Mouse (Mus musculus) midbrain, embryonic 16.5 days (tissue): ENCODE results near the gene Zfp207. TPM values are rescaled to one million over a fixed set of nuclear protein-coding genes. Genes with fewer than 3 reads are reported as not detected.

ENCODE experiments used
- ATAC-seq: fragments of 200-750 bp; cut with Nextera tagmentation; 2 replicates; pipeline ENCODE4 v1.8.0; 2017; ENCODE audit warnings: moderate TSS enrichment
- H3K27ac ChIP-seq: fragments of 300-500 bp; sonication (generic); 2 replicates; pipeline ENCODE4 v1.5.1; 2014; ENCODE audit warnings: mild to moderate bottlenecking, low read length, mixed read lengths
- H3K27me3 ChIP-seq: fragments of 300-500 bp; sonication (generic); 2 replicates; pipeline ENCODE4 v1.6.1; 2014; ENCODE audit warnings: low read depth, low read length, mixed read lengths; ENCODE audit not compliant: control insufficient read depth, insufficient read depth
- H3K36me3 ChIP-seq: fragments of 300-500 bp; sonication (generic); 2 replicates; pipeline ENCODE4 v1.6.1; 2014; ENCODE audit warnings: mild to moderate bottlenecking, low read length, moderate library complexity, mixed read lengths; ENCODE audit not compliant: control insufficient read depth, insufficient read depth
- H3K4me1 ChIP-seq: fragments of 300-500 bp; sonication (generic); 2 replicates; pipeline ENCODE4 v1.6.1; 2014; ENCODE audit warnings: mild to moderate bottlenecking, low read length, mixed read lengths; ENCODE audit not compliant: control insufficient read depth, insufficient read depth
- H3K4me2 ChIP-seq: fragments of 300-500 bp; sonication (generic); 2 replicates; pipeline ENCODE4 v1.6.1; 2014; ENCODE audit warnings: mild to moderate bottlenecking, low read length, mixed read lengths
- H3K4me3 ChIP-seq: fragments of 300-500 bp; sonication (generic); 2 replicates; pipeline ENCODE4 v1.5.1; 2014; ENCODE audit warnings: low read depth, mild to moderate bottlenecking, low read length, moderate library complexity, mixed read lengths
- H3K9ac ChIP-seq: fragments of 300-500 bp; sonication (generic); 2 replicates; pipeline ENCODE4 v1.6.1; 2014; ENCODE audit warnings: low read depth, low read length, mixed read lengths
- H3K9me3 ChIP-seq: fragments of 300-500 bp; sonication (generic); replicated peaks from 2 replicates; pipeline ENCODE4 v1.6.1; 2014; ENCODE audit warnings: mild to moderate bottlenecking, low read length, mixed read lengths; ENCODE audit not compliant: control insufficient read depth, poor library complexity, severe bottlenecking
- WGBS: fragments of 180-500 bp; shearing (Covaris S2); extraction: QIAGEN DNeasy Blood & Tissue Kit; methylation state at CpG from one replicate; pipeline ENCODE4 v1.1.7; 2014; 5-methylcytosine and 5-hydroxymethylcytosine counted together
- polyA plus RNA-seq: library from polyadenylated mRNA; unstranded; fragments of >200 nt; fragmentation: Nextera tagmentation; extraction: Ambion mirVana; gene quantifications from 2 replicates; pipeline ENCODE4 v1.2.1, GENCODE M21; 2015

The Zfp207 gene
- 190 and 202 TPM in 2 replicates for polyA plus RNA-seq

DNA sequence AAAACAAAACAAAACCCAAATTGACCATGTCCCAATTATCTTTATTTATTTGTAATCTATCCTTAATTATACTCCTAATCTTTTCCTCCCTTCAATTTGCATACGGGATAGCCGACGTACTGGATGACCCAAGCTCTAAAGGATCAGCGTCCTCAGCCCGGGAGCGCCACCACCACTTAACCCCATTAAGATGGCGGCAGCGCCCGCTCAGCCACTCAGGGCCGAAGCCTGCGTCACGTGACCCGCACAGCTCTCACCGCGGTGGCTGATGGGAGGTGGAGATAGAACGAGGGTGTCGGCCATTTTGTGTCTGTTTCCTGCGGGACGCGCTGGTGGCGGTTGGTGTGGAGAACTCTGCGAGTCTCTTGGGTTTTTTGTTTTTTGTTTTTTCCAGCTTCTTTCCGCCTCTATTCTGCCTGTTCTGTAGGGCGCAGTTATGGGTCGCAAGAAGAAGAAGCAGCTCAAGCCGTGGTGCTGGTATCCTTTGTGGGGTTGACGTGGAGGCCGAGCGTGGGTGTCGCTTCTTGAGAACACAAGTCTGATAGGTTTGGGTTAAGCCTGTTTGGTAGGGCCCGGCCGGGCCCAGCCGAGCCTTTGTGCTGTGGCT is at the start of gene Zfp207:
Gene Zfp207 (plus strand): TSS at position 261 of the 607 bp plus-strand sequence.
- H3K9me3 ChIP-seq, result no peaks in the 10 kb centered on the region
- ATAC-seq, result peak; percentile 96
- under 1% methylated on average over 33 of the region's 33 CpGs for WGBS
- no peaks in the 10 kb centered on the region for H3K27me3 ChIP-seq
- H3K4me2 ChIP-seq, result peak within 1 kb of the TSS; percentile 77
- peak within 1 kb of the TSS; percentile 97 for H3K9ac ChIP-seq
- peaks cover 6% of the 10 kb centered on the region; the same call in 1 of the 2 replicates for H3K36me3 ChIP-seq
- peaks cover 29% of the 10 kb centered on the region for H3K4me1 ChIP-seq
- H3K27ac ChIP-seq, result peak within 1 kb of the TSS; percentile 90
- peak within 1 kb of the TSS; percentile 96 for H3K4me3 ChIP-seq

DNA sequence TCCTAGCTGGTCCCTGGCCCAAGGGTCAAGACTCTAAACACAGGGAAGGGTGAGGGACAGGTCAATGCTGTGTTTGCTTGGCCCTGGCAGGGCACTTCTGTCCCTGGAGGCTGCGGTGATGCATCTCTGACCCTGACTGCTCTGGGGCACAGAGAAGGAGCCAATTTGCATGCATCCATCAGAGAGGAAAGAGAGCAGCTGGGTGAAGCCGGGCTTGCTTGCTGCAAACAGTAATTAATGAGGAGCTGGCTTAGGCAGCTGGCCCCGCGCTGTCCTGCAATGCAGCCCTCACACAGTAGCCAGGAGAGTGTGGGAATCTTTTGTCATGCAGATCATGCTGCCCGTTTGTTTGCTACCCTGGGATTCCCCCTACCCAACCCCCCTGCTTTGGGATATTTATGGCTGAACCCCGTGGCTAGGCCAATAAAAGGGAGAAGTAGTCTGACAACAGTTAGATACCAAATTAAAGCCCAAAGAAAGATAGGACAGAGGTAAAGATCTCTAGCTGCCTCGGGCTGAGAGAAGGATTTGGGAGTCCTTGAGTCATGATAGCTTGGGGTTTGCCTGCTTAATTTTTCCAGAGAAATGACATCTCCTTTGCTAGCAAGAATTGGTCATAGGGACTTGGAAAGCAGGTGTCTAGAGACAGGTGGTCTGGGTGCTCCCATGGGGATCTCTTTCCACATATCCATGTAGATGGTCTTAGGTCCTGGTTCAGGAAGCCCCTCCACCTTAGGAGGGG is 47.3 kb upstream of the Zfp207 start:
- no peaks in the 10 kb centered on the region for H3K36me3 ChIP-seq
- no peaks in the 10 kb centered on the region for H3K9me3 ChIP-seq
- 0 out of 2 replicates have a peak overlapping the region, but pooled peaks have one; percentile 16 for H3K9ac ChIP-seq
- ATAC-seq, result peak; percentile 82
- H3K27me3 ChIP-seq, result no peaks in the 10 kb centered on the region
- H3K27ac ChIP-seq, result peak overlapping the region; percentile 69
- no peak overlapping the region for H3K4me3 ChIP-seq
- WGBS, result 3% methylated on average over 7 of the region's 7 CpGs
- H3K4me1 ChIP-seq, result peaks cover 15% of the 10 kb centered on the region
- no peak overlapping the region for H3K4me2 ChIP-seq

DNA sequence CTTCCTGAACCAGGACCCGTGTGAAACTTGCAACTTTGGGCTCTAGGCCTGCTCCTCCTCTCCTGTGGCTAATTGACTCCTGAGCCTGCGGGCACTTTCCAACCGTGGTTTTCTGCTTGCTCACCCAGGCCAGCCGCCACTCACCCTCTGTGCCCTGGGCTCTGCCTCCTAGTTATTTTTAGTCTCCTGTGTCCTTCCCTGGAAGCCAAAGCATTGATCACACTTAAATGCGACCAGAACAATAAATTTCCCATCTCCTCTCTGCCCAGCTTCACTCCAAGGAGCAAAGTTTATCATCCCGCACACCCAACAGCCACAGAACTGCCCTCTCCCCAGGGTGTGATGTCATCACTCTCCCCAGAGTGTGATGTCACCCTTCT is 46.7 kb upstream of the Zfp207 start:
- H3K9me3 ChIP-seq, result no peaks in the 10 kb centered on the region
- H3K36me3 ChIP-seq, result no peaks in the 10 kb centered on the region
- no peak overlapping the region for H3K4me2 ChIP-seq
- no peak for ATAC-seq
- H3K27ac ChIP-seq, result 0 out of 2 replicates have a peak overlapping the region, but pooled peaks have one; percentile 20
- peaks cover 15% of the 10 kb centered on the region for H3K4me1 ChIP-seq
- H3K4me3 ChIP-seq, result no peak overlapping the region
- WGBS, result 19% methylated on average over 6 of the region's 6 CpGs
- no peak overlapping the region for H3K9ac ChIP-seq
- H3K27me3 ChIP-seq, result no peaks in the 10 kb centered on the region

DNA sequence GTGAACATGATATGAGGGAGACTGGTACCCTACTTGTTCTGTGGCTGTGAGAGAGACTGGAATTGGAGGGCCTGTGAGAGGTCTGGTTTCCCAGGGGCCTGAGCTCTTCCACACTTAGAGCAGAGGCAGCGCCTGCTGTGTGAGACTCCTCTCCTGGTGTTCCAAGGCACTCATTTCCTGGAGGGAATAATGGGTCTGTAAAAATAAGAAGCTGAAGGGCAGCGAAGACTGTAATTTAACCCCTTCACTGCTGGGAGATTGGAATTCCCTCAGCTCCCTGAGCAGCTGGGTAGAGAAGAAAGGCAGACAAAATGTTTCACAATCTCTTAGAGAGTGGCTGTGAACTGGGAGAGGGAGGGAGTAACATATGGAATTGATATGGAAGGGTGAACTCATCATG is 40.6 kb upstream of the Zfp207 start:
- WGBS, result 9% methylated on average over 2 of the region's 2 CpGs
- H3K27ac ChIP-seq, result no peak overlapping the region

DNA sequence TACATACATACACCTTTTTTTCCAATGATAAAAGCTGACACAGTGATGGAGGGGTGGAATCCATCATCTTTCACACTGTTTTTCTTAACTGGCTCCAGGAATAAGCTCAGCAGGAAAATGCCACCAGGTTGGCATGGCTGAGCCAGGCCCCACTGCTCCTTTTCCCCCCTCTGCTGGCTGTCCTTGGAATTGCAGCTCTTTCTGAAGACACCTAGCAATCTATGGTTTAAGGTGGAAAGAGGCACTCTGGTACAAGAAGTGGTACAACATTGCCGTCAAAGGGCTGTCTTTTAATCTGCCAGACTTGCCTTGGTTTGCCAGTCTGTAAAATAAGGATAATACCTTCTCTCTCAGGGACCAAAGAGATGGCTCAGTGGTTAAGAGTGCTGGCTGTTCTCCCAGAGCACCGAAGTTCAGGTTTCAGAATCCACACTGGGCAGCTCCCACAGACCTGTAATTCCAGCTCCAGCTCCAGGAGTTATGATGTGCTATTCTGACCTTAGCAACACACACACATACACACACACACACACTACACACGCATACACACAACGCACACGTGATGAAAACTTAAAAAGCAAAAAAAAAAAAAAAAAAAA is 31.1 kb upstream of the Zfp207 start:
- Histone ChIP-seq H3K9ac (no peak overlapping the region), H3K4me1 (no peaks in the 10 kb centered on the region), H3K4me3 (no peak overlapping the region), H3K27me3 (no peaks in the 10 kb centered on the region), H3K27ac (no peak overlapping the region), H3K9me3 (no peaks in the 10 kb centered on the region), H3K4me2 (no peak overlapping the region), H3K36me3 (no peaks in the 10 kb centered on the region)
- 74% methylated on average over 5 of the region's 5 CpGs for WGBS
- peak; percentile 32; the same call in 1 of the 2 replicates for ATAC-seq

More for the DNA sequence above, 40.6 kb upstream of the Zfp207 start:
- Histone ChIP-seq H3K9me3 (no peaks in the 10 kb centered on the region), H3K36me3 (no peaks in the 10 kb centered on the region), H3K4me3 (no peak overlapping the region), H3K27me3 (no peaks in the 10 kb centered on the region), H3K4me2 (no peak overlapping the region), H3K4me1 (no peaks in the 10 kb centered on the region), H3K9ac (no peak overlapping the region)
- ATAC-seq, result no peak

DNA sequence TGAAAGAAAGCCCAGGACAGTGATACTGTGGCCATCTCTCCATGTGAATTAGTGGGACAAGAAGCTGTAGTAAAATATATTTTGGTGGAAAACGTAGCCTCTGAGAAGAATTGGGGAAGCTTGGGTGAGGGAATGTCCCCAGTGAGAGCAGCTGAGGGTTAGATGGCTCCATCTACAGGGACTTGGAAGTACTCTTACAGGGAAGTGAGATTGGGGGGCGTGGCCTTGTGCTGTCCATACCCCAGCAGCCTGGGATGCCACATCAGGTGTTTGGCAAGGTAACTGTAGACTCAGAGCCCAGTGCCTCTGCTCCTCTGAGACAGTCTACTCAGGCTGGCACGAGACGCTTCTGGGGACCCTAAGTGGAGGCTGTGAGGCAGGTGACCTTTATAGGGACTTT is 28.2 kb upstream of the Zfp207 start:
- no peak overlapping the region for H3K4me3 ChIP-seq
- no peak overlapping the region for H3K27ac ChIP-seq
- no peaks in the 10 kb centered on the region for H3K4me1 ChIP-seq
- H3K36me3 ChIP-seq, result no peaks in the 10 kb centered on the region; the same call in 1 of the 2 replicates
- ATAC-seq, result no peak
- H3K9ac ChIP-seq, result no peak overlapping the region
- 45% methylated on average over 4 of the region's 4 CpGs for WGBS
- H3K9me3 ChIP-seq, result no peaks in the 10 kb centered on the region
- H3K27me3 ChIP-seq, result no peaks in the 10 kb centered on the region
- H3K4me2 ChIP-seq, result no peak overlapping the region

DNA sequence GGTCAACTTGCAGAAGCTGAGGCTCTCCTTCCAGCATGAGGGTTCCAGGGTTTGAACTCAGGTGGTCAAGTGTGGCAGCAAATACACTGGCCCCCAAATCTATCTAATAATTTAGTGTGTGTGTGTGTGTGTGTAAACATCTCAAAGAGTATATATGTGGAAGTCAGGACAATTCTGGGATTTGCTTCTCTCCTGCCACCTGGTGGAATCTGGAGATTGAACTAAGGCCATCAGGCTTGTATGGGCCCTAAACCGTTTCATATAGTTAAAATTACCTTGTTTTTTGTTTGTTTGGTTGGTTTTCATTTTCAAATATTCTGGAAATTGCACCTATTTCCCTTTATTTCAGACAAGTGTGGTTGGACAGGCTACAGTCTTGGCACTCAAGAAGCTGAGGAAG is 14.1 kb upstream of the Zfp207 start:
- Histone ChIP-seq H3K27ac (no peak overlapping the region), H3K36me3 (peaks cover 18% of the 10 kb centered on the region; the same call in 1 of the 2 replicates), H3K9me3 (no peaks in the 10 kb centered on the region), H3K27me3 (no peaks in the 10 kb centered on the region), H3K4me1 (no peaks in the 10 kb centered on the region), H3K9ac (no peak overlapping the region), H3K4me2 (no peak overlapping the region), H3K4me3 (no peak overlapping the region)
- WGBS, result 78% methylated on average over 1 of the region's 1 CpGs
- no peak for ATAC-seq

DNA sequence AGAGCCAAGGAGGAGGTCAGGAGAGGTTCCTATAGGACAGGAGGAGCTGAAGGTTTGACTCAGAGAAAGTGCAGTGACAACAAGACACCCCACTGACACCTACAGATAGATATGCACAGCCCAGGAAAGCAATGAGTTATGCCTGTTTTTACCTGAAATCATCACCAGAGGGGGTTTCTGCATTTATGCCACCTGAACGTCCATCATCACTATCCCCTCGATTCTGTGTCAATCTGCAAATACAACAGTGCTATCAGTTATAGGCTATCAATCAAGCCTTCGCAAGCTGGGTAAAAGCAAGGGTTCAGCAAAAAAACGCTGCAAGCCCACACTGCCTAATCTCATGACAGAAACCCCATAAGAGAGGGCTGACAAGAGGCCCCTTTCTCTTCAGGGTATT is 6.4 kb upstream of the Zfp207 start:
- no peaks in the 10 kb centered on the region for H3K27me3 ChIP-seq
- no peak overlapping the region for H3K27ac ChIP-seq
- no peak for ATAC-seq
- H3K4me3 ChIP-seq, result no peak overlapping the region
- H3K4me2 ChIP-seq, result no peak overlapping the region
- WGBS, result 61% methylated on average over 4 of the region's 4 CpGs
- H3K9me3 ChIP-seq, result no peaks in the 10 kb centered on the region
- no peak overlapping the region for H3K9ac ChIP-seq
- peaks cover 10% of the 10 kb centered on the region for H3K4me1 ChIP-seq
- H3K36me3 ChIP-seq, result 0 out of 2 replicates have a peak, but pooled peaks cover 10% of the 10 kb centered on the region
